Mouse (Mus musculus): ENCODE results near the gene Cox7c. TPM values are rescaled to one million over a fixed set of nuclear protein-coding genes. Genes with fewer than 3 reads are reported as not detected.
"Not testable (repeated sequence)": the region's sequence is repeated elsewhere in the genome, so short reads cannot be mapped to it uniquely, and the experiment has no call there.

The Cox7c gene
- total RNA-seq (2021), result 100 to 1,000 TPM; 312 to 532 TPM
- polyA plus RNA-seq (2012; rRNA removed), result 273 and 298 TPM in 2 replicates
- long read RNA-seq, transcript Cox7c-203 (3 exons, 540 nt), result major isoform, 424 of 445 reads
- long read RNA-seq, transcript Cox7c-201 (3 exons, 315 nt), result minor isoform, 9 of 445 reads
- long read RNA-seq, transcript Cox7c-204 (2 exons, 709 nt), result minor isoform, 7 of 445 reads
- long read RNA-seq, partial matches to known transcripts, result 0 of 445 reads
- long read RNA-seq, other reads (novel, unspliced or antisense), result 1 of 445 reads

GRCm38 (mm10) chr13:86046254-86046951 is at the start of gene Cox7c:
Gene Cox7c, minus strand, starts transcription at chr13:86046904.
- DNase-seq, result peak; percentile 89

- no peak for DNase-seq
Measured at GRCm38 (mm10) chr13:86068011-86068724, 21.5 kb upstream of the Cox7c start.

GRCm38 (mm10) chr13:86067508-86067907 is 20.8 kb upstream of the Cox7c start:
- DNase-seq, result no peak

GRCm38 (mm10) chr13:86054091-86054490 is 7.4 kb upstream of the Cox7c start:
- not testable (repeated sequence) for DNase-seq

GRCm38 (mm10) chr13:86004907-86005675 is 41.6 kb downstream of the Cox7c start:
- no peak for DNase-seq

All from adrenal gland, adult 2 months (tissue).